Mouse (Mus musculus): Measurements from ENCODE around the gene Uggt2. TPM values are rescaled to one million over a fixed set of nuclear protein-coding genes. Genes with fewer than 3 reads are reported as not detected.

Uggt2 gene
- total RNA-seq, 2 experiments from 2014 or later = not detected

DNA sequence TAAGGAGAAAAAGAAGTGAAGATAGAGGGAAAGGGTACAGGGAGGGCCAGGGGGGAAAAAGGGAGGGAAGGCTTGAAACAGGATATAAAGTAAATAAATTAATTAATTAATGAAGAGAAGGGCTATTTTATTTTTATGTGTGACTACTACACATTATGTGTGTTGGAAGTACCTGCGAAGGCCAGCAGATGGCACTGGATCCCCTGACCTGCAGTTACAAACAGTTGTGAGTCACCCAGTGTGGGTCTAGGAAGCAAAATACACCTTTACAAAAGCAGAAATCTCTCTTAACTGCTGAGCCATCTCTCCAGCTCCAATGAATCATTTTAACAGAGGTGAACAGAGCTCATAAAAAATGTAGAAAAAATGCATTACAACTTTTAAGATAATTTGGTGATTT lies 59.0 kb downstream of the Uggt2 start:
- no peak for ATAC-seq (replicated peaks; ENCODE audit: low FRiP score, poor library complexity, severe bottlenecking)

- no peak for ATAC-seq (replicated peaks; ENCODE audit: low FRiP score, poor library complexity, severe bottlenecking)
These were observed 61.5 kb downstream of the Uggt2 start for GRCm38 (mm10) chr14:119037755-119038154.

- no peak for ATAC-seq (replicated peaks; ENCODE audit: low FRiP score, poor library complexity, severe bottlenecking)
These were observed 62.0 kb downstream of the Uggt2 start for GRCm38 (mm10) chr14:119037076-119037683.

DNA sequence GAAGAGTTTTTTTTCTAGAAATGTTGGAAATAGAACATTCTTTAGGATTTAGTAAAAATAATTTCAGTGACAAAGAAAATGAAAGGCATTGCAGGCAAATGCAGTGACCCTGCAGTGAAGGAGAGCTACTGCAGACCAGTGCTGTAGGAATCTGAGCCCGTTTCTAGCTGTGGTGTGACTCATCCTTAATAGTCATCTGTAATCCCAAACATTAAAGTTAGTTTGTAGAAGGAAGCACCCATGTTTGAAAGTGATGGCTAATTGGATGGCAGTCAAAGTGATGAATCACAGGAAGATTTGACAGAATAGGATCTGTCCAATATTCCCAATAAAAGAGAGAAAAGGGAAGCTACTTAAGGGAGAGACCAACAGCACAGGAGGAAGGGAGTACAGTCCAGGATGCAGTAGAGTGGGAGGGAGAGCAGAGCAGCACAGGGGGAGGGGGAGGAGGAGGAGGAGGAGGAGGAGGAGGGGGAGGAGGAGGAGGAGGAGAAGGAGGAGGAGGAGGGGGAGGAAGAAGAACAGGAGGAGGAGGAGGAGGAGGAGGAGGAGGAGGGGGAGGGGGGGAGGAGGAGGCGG lies 71.5 kb downstream of the Uggt2 start:
- ATAC-seq (replicated peaks; ENCODE audit: low FRiP score, poor library complexity, severe bottlenecking) = no peak

DNA sequence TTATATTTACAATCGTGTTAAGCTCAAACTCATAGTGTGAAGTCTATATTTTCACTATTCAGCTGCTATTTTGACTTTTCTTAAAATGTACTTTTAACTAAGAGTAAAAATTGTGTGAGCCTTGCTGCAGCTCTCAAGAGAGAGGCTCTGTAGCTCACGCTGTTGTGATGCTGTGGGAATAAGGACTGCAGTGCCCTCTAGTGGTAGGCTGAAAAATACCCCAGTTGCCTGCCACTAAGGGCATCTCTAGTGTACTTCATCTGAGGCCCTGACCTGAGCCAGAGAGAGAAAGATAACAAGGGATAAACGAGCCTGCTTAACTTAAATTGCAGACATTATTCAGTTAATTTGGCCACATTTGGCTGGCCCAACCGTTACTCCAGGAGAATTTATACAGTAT lies 72.1 kb downstream of the Uggt2 start:
- ATAC-seq (replicated peaks; ENCODE audit: low FRiP score, poor library complexity, severe bottlenecking) = peak; percentile 94

GRCm38 (mm10) chr14:119025889-119026288 lies 73.3 kb downstream of the Uggt2 start:
- ATAC-seq (replicated peaks; ENCODE audit: low FRiP score, poor library complexity, severe bottlenecking) = peak; percentile 57

- ATAC-seq (replicated peaks; ENCODE audit: low FRiP score, poor library complexity, severe bottlenecking) = no peak
These were observed 85.7 kb downstream of the Uggt2 start for GRCm38 (mm10) chr14:119013549-119013948.

- 0 out of 2 replicates have a peak, but pooled peaks have one; percentile 49 for ATAC-seq (replicated peaks; ENCODE audit: low FRiP score, poor library complexity, severe bottlenecking)
These were observed 86.4 kb downstream of the Uggt2 start for GRCm38 (mm10) chr14:119012607-119013431.

DNA sequence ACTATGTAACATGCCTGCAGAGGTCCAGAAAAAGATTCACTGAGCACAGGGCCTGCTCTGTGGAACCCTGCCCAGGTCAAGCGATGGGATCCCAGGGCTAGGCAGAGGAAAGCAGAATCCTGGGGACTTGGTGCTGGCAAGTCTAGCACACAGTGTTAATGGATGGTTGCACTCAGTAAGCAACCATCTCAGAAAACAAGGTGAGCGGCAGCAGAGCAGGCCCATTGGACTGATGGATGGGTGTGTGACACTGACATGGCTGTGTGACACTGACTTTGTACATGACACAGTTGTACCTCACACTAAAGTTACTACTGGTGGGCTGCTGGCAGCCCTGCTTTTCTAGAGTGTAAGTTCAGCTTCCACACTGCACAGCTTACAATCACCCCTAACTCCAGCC lies 89.7 kb downstream of the Uggt2 start:
- ATAC-seq (replicated peaks; ENCODE audit: low FRiP score, poor library complexity, severe bottlenecking) = no peak

GRCm38 (mm10) chr14:119008031-119008590 lies 91.1 kb downstream of the Uggt2 start:
- ATAC-seq (replicated peaks; ENCODE audit: low FRiP score, poor library complexity, severe bottlenecking) = no peak

DNA sequence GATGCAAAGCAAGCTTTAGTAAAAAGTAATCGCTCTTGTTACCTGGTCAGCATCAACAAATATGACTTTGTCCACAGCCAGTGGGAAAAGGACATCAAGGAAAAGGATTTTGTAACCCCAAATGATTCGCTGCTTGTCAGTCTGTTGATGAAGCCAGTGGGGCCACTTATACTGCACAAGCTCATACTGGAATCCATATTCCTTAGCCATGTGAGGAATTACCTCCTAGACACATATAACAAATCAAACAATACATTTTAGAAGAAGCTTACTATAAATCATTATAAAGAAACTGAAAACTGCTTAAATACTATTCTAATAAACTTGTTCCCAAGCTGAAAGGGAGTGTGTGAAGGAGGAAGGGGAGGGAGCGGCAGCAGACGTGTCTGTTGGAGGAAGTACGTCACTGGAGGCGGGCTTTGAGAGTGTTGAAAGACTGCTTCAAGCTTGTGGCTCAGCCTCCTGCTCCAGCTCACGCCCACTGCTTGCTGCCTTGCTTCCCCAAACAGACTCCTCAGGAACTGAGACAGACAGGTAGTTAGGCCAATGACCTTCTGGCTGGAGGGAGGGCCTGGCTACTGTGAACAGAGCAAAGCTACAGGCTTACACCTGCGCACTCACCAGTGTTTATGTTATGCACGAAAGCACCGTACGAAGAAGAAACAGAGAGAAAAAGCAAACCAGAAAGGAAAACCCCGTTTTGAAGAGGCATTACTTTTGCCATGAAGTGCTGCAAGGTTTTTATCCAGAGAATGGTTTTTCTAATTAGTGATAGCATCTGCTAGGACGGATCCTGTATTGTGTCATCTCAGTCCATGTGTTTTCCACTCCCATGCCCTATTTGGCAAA lies 91.9 kb downstream of the Uggt2 start:
- ATAC-seq (replicated peaks; ENCODE audit: low FRiP score, poor library complexity, severe bottlenecking) = peak; percentile 99

- ATAC-seq (replicated peaks; ENCODE audit: low FRiP score, poor library complexity, severe bottlenecking) = no peak
These were observed 92.7 kb downstream of the Uggt2 start for GRCm38 (mm10) chr14:119006441-119007102.

- ATAC-seq (replicated peaks; ENCODE audit: low FRiP score, poor library complexity, severe bottlenecking) = no peak
These were observed 93.4 kb downstream of the Uggt2 start for GRCm38 (mm10) chr14:119005834-119006233.

GRCm38 (mm10) chr14:119003320-119003719 lies 95.9 kb downstream of the Uggt2 start:
- ATAC-seq (replicated peaks; ENCODE audit: low FRiP score, poor library complexity, severe bottlenecking) = no peak

DNA sequence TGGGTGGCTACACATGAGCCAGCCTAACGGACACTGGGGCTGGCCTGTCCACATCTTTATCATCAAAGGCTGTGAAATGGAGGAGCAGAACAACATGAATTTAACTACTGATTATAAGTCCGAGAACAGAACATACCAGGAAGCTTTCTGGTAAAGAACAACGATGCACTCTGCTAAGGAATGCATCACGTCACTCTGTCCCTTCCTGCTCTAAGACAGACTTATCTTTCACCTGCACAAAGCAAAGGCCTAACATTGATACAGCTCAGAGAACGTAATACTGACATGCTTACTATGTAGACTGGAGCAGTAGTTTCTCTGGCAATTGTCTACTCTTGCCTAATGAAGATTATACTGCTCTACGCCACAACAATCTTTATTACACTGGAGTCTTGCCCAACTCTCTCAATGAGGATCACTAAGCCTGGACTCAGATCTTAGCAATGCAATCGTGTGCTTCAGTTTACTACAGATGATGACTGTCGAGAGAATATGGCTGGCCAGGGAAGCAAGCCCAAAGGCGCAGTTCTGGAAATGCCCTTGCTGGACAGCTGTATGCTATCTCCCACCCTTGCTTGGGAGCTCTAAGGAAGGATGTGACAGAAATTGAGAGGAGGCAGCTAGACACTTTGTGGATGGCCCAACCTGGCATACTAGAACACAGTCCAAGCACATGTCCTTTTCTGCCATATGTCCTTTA lies 103.9 kb downstream of the Uggt2 start:
- ATAC-seq (replicated peaks; ENCODE audit: low FRiP score, poor library complexity, severe bottlenecking) = no peak; the same call in 1 of the 2 replicates

DNA sequence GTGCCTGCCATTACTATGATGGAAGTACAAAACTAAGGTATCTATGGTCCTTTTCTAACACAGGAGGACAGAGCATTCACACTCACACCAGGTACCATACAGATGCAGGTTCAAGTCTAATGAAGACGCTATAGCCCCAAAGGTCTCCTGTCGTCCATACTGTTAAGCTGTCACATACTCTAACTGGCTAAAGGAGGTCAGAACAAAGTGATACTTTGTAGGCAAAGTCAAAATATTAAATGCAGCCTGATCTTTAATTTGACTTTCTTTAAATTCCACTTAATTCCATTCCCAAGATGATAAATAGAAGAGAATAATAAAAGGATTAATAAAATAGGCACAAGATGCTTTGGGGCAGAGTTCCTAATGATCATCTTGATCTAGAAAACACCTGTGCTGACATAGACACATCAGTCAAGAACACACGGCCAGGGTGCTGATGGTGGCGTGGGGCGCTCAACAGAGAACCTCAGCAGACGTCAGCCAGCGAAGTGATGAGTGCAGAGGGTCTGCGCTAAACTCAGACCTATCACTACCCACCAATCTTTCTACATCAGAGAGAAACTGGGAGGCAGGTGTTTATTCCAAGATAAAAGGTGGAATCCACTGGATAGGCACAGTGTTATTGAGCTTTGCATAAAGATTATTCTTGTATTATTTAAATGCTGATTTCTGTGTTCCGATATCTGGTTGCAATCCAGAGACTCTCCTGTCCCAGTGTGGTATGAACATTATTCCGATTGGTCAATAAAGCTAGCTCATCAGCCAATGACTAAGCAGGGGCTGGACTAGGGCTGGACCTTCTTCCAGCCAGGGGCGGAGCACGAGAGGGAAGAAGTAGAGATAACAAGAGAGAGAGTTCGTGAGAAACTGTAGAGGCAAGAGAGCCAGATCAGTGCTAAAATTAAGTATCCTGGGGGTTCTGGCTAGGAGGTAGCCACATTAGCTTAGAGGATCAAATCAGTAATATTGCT lies 111.4 kb downstream of the Uggt2 start:
- ATAC-seq (replicated peaks; ENCODE audit: low FRiP score, poor library complexity, severe bottlenecking) = peak; percentile 99

DNA sequence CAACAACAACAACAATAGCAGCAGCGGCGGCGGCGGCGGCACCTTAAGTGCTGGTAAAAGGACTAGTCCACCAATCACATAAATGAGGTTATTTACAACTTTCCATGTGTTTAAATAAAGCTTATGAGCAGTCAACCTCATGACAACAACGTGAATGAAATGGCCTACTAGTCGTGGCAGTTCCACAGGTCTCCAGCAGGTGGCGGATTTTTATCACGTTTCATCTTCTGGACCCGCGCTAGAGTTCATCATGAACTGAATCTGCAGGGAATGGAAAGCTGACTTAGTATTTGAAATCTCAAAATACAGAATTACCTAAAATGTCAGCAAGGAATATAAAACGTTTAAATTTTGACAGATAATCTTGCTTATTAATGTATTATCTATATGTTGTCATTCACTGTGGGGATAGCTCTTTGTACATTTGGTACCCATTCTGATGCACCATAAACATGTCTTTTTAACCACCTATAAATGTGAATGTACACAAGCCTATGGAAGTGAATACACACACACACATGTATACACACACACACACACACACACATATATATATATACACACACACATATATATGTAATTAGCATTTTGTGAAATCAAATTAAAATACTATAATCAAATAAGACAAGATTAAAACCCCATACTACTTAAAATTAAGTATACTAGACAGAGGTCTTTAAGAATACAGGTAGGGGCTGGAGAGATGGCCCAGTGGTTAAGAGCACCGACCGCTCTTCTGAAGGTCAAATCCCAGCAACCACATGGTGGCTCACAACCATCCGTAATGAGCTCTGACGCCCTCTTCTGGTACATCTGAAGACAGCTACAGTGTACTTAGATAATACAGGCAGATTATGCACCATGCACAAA lies 112.3 kb downstream of the Uggt2 start:
- peak; percentile 72 for ATAC-seq (replicated peaks; ENCODE audit: low FRiP score, poor library complexity, severe bottlenecking)

Data from erythroid progenitor cell, adult 5-6 weeks (primary cell).